Comparison of ENCODE assay signal across 21 mouse cellular contexts in genomic region chr7:126158238-126158637, GRCm38 (mm10). TPM values are rescaled to one million over a fixed set of nuclear protein-coding genes. Genes with fewer than 3 reads are reported as not detected.
A peak's percentile ranks its signal among the peaks of the same experiment; 100 is the strongest.
DNase-seq lines count a peak whose midpoint lies in the region; ATAC-seq and TF ChIP-seq lines count a peak whose summit lies in the region.
"Had no signal": no experiment of that assay in that cellular context is flagged by ENCODE, and none has a peak within 500 bp of the region (broad histone marks: within the 10 kb centered on the region; RNA-seq: fewer than 3 reads in every experiment).

No protein-coding gene starts in this region.

- TF ChIP-seq RAD21 in CH12.LX (IDR thresholded peaks at IDR 0.05; ENCODE audit: low read depth, low read length) = no peak

- peak; percentile 34 for ATAC-seq in liver, embryonic 15.5 days (ENCODE audit: insufficient read depth)
- ATAC-seq in liver, embryonic 11.5 days (replicated peaks; ENCODE audit: low FRiP score) = no peak
- peak; percentile 86 for ATAC-seq in liver, postnatal 0 days
- ATAC-seq: CD4-positive, CD25-positive, alpha-beta regulatory T cell, adult 4 months; forebrain, embryonic 13.5 days; forebrain, embryonic 15.5 days had no signal

- no peak overlapping the region for H3K4me3 ChIP-seq in liver, adult 2 months (ENCODE audit: insufficient read depth, low read depth, low read length)
- H3K4me3 ChIP-seq in liver, embryonic 15.5 days (replicated peaks) = no peak overlapping the region
- no peak overlapping the region for H3K4me3 ChIP-seq in liver, embryonic 11.5 days (ENCODE audit: low read depth, low read length)
- no peak overlapping the region for H3K4me3 ChIP-seq in CH12.LX (replicated peaks in 1 of 3; ENCODE audit: low read depth in 2 of 3, low read length in 2 of 3, poor library complexity in 1 of 3)
- H3K4me3 ChIP-seq in liver, postnatal 0 days (ENCODE audit: low read depth, low read length) = no peak overlapping the region
- H3K4me3 ChIP-seq: embryonic facial prominence, embryonic 10.5 days; embryonic facial prominence, embryonic 12.5 days; forebrain, embryonic 13.5 days; forebrain, embryonic 15.5 days had no signal

- peak; percentile 48 for DNase-seq in liver, adult 2 months (ENCODE audit: extremely low read depth, low read depth, low spot score)
- DNase-seq in liver = no peak
- no peak for DNase-seq in liver, embryonic 11.5 days (ENCODE audit: low spot score)
- no peak for DNase-seq in CH12.LX (ENCODE audit: extremely low read depth)
- peak; percentile 39 for DNase-seq in liver, postnatal 0 days
- DNase-seq in ovary, adult 18-20 months (ENCODE audit: low spot score) = no peak
- DNase-seq: adrenal gland, adult 2 months; adrenal gland, postnatal 10 days; adrenal gland, postnatal 25 days; B cell, adult 2 months; cerebellum, adult 11 months; cerebellum, adult 18-20 months; cerebellum, adult 8-10 months; cerebellum, adult 9-11 months; cerebellum, postnatal 25 days had no signal

- no peak for TF ChIP-seq CTCF in liver, adult 2 months (IDR thresholded peaks at IDR 0.05; ENCODE audit: low read depth, low read length)
- TF ChIP-seq CTCF in CH12.LX (conservative IDR thresholded peaks at IDR 0.05 in 1 of 2, IDR thresholded peaks at IDR 0.05 in 1 of 2; ENCODE audit: low read depth in 2 of 2, low read length in 2 of 2) = no peak
- no peak for TF ChIP-seq CTCF in liver, postnatal 0 days (IDR thresholded peaks at IDR 0.05; ENCODE audit: low read depth)

- no peak for TF ChIP-seq EP300 in CH12.LX (IDR thresholded peaks at IDR 0.05; ENCODE audit: low read length)
- TF ChIP-seq EP300 in liver, postnatal 0 days (IDR thresholded peaks at IDR 0.05; ENCODE audit: low read depth) = no peak

- no peak overlapping the region for H3K27ac ChIP-seq in liver, adult 2 months (replicated peaks; ENCODE audit: insufficient read depth, low read depth, low read length)
- no peak overlapping the region for H3K27ac ChIP-seq in liver, embryonic 15.5 days (replicated peaks)
- no peak overlapping the region for H3K27ac ChIP-seq in liver, embryonic 11.5 days (ENCODE audit: low read depth, low read length)
- H3K27ac ChIP-seq in CH12.LX (ENCODE audit: insufficient read depth, low read depth) = peak overlapping the region; percentile 31; the same call in 1 of the 2 replicates
- peak overlapping the region; percentile 59 for H3K27ac ChIP-seq in liver, postnatal 0 days (ENCODE audit: low read depth)
- H3K27ac ChIP-seq: embryonic facial prominence, embryonic 10.5 days; embryonic facial prominence, embryonic 12.5 days; forebrain, embryonic 13.5 days; forebrain, embryonic 15.5 days had no signal

- WGBS in liver, adult 2 months = 52% methylated on average over 3 of the region's 3 CpGs
- WGBS in liver, embryonic 15.5 days (ENCODE audit: insufficient replicate concordance) = 65% methylated on average over 3 of the region's 3 CpGs
- WGBS in liver, embryonic 11.5 days = 89% methylated on average over 3 of the region's 3 CpGs
- WGBS in liver, postnatal 0 days (ENCODE audit: insufficient replicate concordance) = 71% methylated on average over 3 of the region's 3 CpGs

- H3K79me2 ChIP-seq in liver, adult 2 months (ENCODE audit: control insufficient read depth, insufficient read depth, low read length) = no peaks in the 10 kb centered on the region
- no peaks in the 10 kb centered on the region; the same call in 1 of the 2 replicates for H3K79me2 ChIP-seq in CH12.LX (replicated peaks; ENCODE audit: control insufficient read depth, extremely low read depth, insufficient read depth, poor library complexity, severe bottlenecking)

- in situ Hi-C loops in CH12.LX (cut with MboI; ENCODE audit: low pct_ligation_motif_present, low pct_unique_long_range_greater_than_20kb, low sequenced_read_pairs) = no loop called here

- H3K4me2 ChIP-seq in liver, embryonic 15.5 days = no peak overlapping the region
- no peak overlapping the region for H3K4me2 ChIP-seq in liver, embryonic 11.5 days
- H3K4me2 ChIP-seq in CH12.LX (ENCODE audit: insufficient read depth, low read depth, poor library complexity, severe bottlenecking) = no peak overlapping the region
- no peak overlapping the region for H3K4me2 ChIP-seq in liver, postnatal 0 days (ENCODE audit: low read depth, low read length)
- H3K4me2 ChIP-seq: embryonic facial prominence, embryonic 12.5 days; forebrain, embryonic 13.5 days; forebrain, embryonic 15.5 days had no signal

- H3K9ac ChIP-seq in liver, adult 2 months (ENCODE audit: low read depth, low read length) = no peak overlapping the region; the same call in 1 of the 2 replicates
- no peak overlapping the region for H3K9ac ChIP-seq in liver, embryonic 15.5 days
- no peak overlapping the region for H3K9ac ChIP-seq in liver, embryonic 11.5 days (ENCODE audit: low read depth, low read length)
- H3K9ac ChIP-seq in CH12.LX (ENCODE audit: insufficient read depth, low read depth) = no peak overlapping the region
- no peak overlapping the region for H3K9ac ChIP-seq in liver, postnatal 0 days (replicated peaks)
- H3K9ac ChIP-seq: embryonic facial prominence, embryonic 12.5 days; forebrain, embryonic 13.5 days; forebrain, embryonic 15.5 days had no signal

- no peaks in the 10 kb centered on the region for H3K27me3 ChIP-seq in liver, adult 2 months (ENCODE audit: control insufficient read depth, insufficient read depth, low read length)
- H3K27me3 ChIP-seq in liver, embryonic 15.5 days = no peaks in the 10 kb centered on the region
- H3K27me3 ChIP-seq in liver, embryonic 11.5 days (replicated peaks; ENCODE audit: control insufficient read depth, insufficient read depth, low read length) = no peaks in the 10 kb centered on the region
- no peaks in the 10 kb centered on the region for H3K27me3 ChIP-seq in CH12.LX (replicated peaks)
- no peaks in the 10 kb centered on the region for H3K27me3 ChIP-seq in liver, postnatal 0 days (ENCODE audit: insufficient read depth, low read length)
- H3K27me3 ChIP-seq: embryonic facial prominence, embryonic 12.5 days; forebrain, embryonic 13.5 days; forebrain, embryonic 15.5 days had no signal

- no peak for TF ChIP-seq POLR2A in liver, adult 2 months (IDR thresholded peaks at IDR 0.05; ENCODE audit: extremely low read depth, insufficient read depth, low read length)
- no peak for TF ChIP-seq POLR2A in CH12.LX (IDR thresholded peaks at IDR 0.05; ENCODE audit: low read depth, low read length)

- H3K4me1 ChIP-seq in liver, adult 2 months (ENCODE audit: control insufficient read depth, insufficient read depth, low read length) = 0 out of 2 replicates have a peak, but pooled peaks cover 2% of the 10 kb centered on the region
- peaks cover 6% of the 10 kb centered on the region for H3K4me1 ChIP-seq in liver, embryonic 15.5 days (replicated peaks)
- no peaks in the 10 kb centered on the region for H3K4me1 ChIP-seq in liver, embryonic 11.5 days (replicated peaks; ENCODE audit: control insufficient read depth, insufficient read depth, low read length)
- H3K4me1 ChIP-seq in CH12.LX (ENCODE audit: control insufficient read depth in 1 of 2, insufficient read depth in 2 of 2) = peaks cover 7 to 34% of the 10 kb centered on the region in 2 experiments
- peaks cover 22% of the 10 kb centered on the region for H3K4me1 ChIP-seq in liver, postnatal 0 days (ENCODE audit: insufficient read depth)
- H3K4me1 ChIP-seq: embryonic facial prominence, embryonic 10.5 days; embryonic facial prominence, embryonic 12.5 days; forebrain, embryonic 13.5 days; forebrain, embryonic 15.5 days had no signal

- H3K9me3 ChIP-seq in liver, embryonic 15.5 days (replicated peaks) = no peaks in the 10 kb centered on the region
- no peaks in the 10 kb centered on the region for H3K9me3 ChIP-seq in liver, embryonic 11.5 days (ENCODE audit: control insufficient read depth, low read length)
- no peaks in the 10 kb centered on the region for H3K9me3 ChIP-seq in CH12.LX (replicated peaks; ENCODE audit: low read length)
- no peaks in the 10 kb centered on the region for H3K9me3 ChIP-seq in liver, postnatal 0 days (ENCODE audit: low read length)
- H3K9me3 ChIP-seq: embryonic facial prominence, embryonic 10.5 days; embryonic facial prominence, embryonic 12.5 days; forebrain, embryonic 13.5 days; forebrain, embryonic 15.5 days had no signal

- H3K36me3 ChIP-seq in liver, adult 2 months (ENCODE audit: control insufficient read depth, insufficient read depth, low read length) = peaks cover 11% of the 10 kb centered on the region
- peaks cover 46% of the 10 kb centered on the region for H3K36me3 ChIP-seq in liver, embryonic 15.5 days (replicated peaks)
- H3K36me3 ChIP-seq in liver, embryonic 11.5 days (ENCODE audit: control insufficient read depth, insufficient read depth, low read length) = peaks cover 16% of the 10 kb centered on the region; the same call in 1 of the 2 replicates
- peaks cover 39 to 81% of the 10 kb centered on the region in 2 experiments for H3K36me3 ChIP-seq in CH12.LX (replicated peaks in 1 of 2; ENCODE audit: control insufficient read depth in 1 of 2, insufficient read depth in 1 of 2, low read length in 1 of 2)
- peaks cover 16% of the 10 kb centered on the region for H3K36me3 ChIP-seq in liver, postnatal 0 days (replicated peaks; ENCODE audit: insufficient read depth, low read length)

- dilution Hi-C loops in CH12.LX (cut with MboI; ENCODE audit: extremely low pct_ligation_motif_present, extremely low pct_unique_long_range_greater_than_20kb, low sequenced_read_pairs) = no loop called here

TF ChIP-seq in CH12.LX, 34 proteins besides CTCF, POLR2A, EP300 and RAD21:
- no peak for TF ChIP-seq CHD2 (IDR thresholded peaks at IDR 0.05; ENCODE audit: low read length)
- TF ChIP-seq TCF12 (IDR thresholded peaks at IDR 0.05; ENCODE audit: low read depth, low read length) = no peak

RNA-seq across cellular contexts. Expression of gene Xpo6, which starts 42.1 kb away (rescaled TPM):
- total RNA-seq in liver, adult 2 months (2014; rRNA removed) = 15.0 and 25.9 TPM in 2 replicates
- polyA plus RNA-seq in liver, adult 2 months (2012; rRNA removed) = 65.5 and 79.2 TPM in 2 replicates
- 16.3 and 20.8 TPM in 2 replicates for polyA plus RNA-seq in liver, embryonic 15.5 days (2015; fragmentation: Nextera tagmentation; extraction: Ambion mirVana)
- polyA plus RNA-seq in liver, embryonic 11.5 days (2014; fragmentation: Nextera tagmentation; extraction: Ambion mirVana) = 58.7 and 59.7 TPM in 2 replicates
- total RNA-seq in CH12.LX (2012; rRNA removed) (79.1 and 81.6 TPM in 2 replicates), CH12.LX (2014; rRNA removed) (49.9 and 53.7 TPM in 2 replicates)
- polyA plus RNA-seq in CH12.LX (2012; ENCODE audit: insufficient read length, low read depth) = 106 and 149 TPM in 2 replicates
- 12.7 and 15.1 TPM in 2 replicates for polyA plus RNA-seq in liver, postnatal 0 days (2015; fragmentation: Nextera tagmentation; extraction: Ambion mirVana)

Comparison
In these comparisons a context has a peak if more than half of its experiments do, and no peak if none do; other contexts are left out.
1. DNase-seq: peak in liver, adult 2 months (single experiment) and liver, postnatal 0 days (single experiment); none in liver (single experiment), liver, embryonic 11.5 days (single experiment), CH12.LX (single experiment) and ovary, adult 18-20 months (single experiment).
2. H3K27ac ChIP-seq: peak in CH12.LX (single experiment) and liver, postnatal 0 days (single experiment); none in liver, adult 2 months (single experiment), liver, embryonic 15.5 days (single experiment) and liver, embryonic 11.5 days (single experiment).